Mouse (Mus musculus): ENCODE data around the gene Syne4. TPM values are rescaled to one million over a fixed set of nuclear protein-coding genes. Genes with fewer than 3 reads are reported as not detected.
A peak's percentile ranks its signal among the peaks of the same experiment; 100 is the strongest.

Gene Syne4
- total and polyA plus RNA-seq, 3 experiments = 2.1 to 4.0 (median 2.6) TPM

GRCm38 (mm10) chr7:30331887-30332286 lies 17.3 kb downstream of the Syne4 start:
- no peaks in the 10 kb centered on the region for H3K36me3 ChIP-seq (replicated peaks)
- peaks cover 38% of the 10 kb centered on the region for H3K27me3 ChIP-seq (ENCODE audit: insufficient read depth, low read length)
- no peak overlapping the region for H3K4me3 ChIP-seq (ENCODE audit: low read depth, low read length)
- DNase-seq (ENCODE audit: low spot score) = peak; percentile 54
- ATAC-seq (ENCODE audit: extremely low read depth, insufficient number of reproducible peaks, low FRiP score, poor library complexity, severe bottlenecking) = 0 out of 2 replicates have a peak, but pooled peaks have one; percentile 15
- peak; percentile 75 for TF ChIP-seq CTCF (IDR thresholded peaks at IDR 0.05; ENCODE audit: low read depth, low read length)
- no peak for TF ChIP-seq TAL1 (conservative IDR thresholded peaks at IDR 0.05; ENCODE audit: low read depth, low read length)
- no peak for TF ChIP-seq GATA1 (IDR thresholded peaks at IDR 0.05; ENCODE audit: borderline replicate concordance, low read length)
- H3K9me3 ChIP-seq (replicated peaks) = no peaks in the 10 kb centered on the region
- peaks cover 14% of the 10 kb centered on the region for H3K4me1 ChIP-seq (ENCODE audit: insufficient read depth, low read depth, low read length)

DNA sequence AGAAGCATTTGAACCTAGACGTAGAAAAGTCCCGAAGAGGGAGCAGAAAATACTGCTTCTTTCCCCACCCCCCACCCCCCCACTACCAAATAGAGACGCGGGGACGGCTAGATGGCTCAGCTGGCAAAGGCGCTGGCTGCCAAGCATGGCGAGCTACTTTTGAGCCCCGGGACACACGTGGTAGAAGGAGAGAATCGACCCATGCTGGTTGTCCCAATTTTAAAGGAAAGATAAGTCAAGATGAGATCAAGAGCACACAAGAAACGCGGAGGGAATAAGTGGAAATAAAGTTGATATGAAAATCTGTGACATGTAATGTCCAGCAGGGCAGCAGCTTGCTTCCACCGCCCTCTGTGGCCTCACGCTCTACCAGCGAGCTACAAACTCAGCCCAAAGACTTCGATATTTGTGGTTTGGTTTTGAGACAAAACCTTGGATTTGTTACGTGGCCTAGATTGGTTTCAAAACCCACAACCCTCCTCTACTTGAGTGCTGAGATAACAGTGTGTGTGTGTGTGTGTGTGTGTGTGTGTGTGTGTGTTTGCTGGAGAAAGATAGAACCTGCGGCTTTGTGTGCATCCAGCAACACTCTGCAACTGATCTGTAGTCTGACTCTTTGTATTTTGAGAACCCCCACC lies 18.1 kb downstream of the Syne4 start:
- no peak for ATAC-seq (ENCODE audit: extremely low read depth, insufficient number of reproducible peaks, low FRiP score, poor library complexity, severe bottlenecking)
- Histone ChIP-seq H3K4me3 (ENCODE audit: low read depth, low read length) (no peak overlapping the region), H3K4me1 (ENCODE audit: insufficient read depth, low read depth, low read length) (peaks cover 11% of the 10 kb centered on the region), H3K27me3 (ENCODE audit: insufficient read depth, low read length) (peaks cover 30% of the 10 kb centered on the region), H3K9me3 (replicated peaks) (no peaks in the 10 kb centered on the region), H3K36me3 (replicated peaks) (no peaks in the 10 kb centered on the region)
- TF ChIP-seq GATA2 (IDR thresholded peaks at IDR 0.05; ENCODE audit: borderline replicate concordance, low read depth, low read length) (no peak), POLR2AphosphoS5 (IDR thresholded peaks at IDR 0.05; ENCODE audit: insufficient replicate concordance, low read depth, low read length) (no peak), GATA1 (IDR thresholded peaks at IDR 0.05; ENCODE audit: borderline replicate concordance, low read length) (no peak), TAL1 (conservative IDR thresholded peaks at IDR 0.05; ENCODE audit: low read depth, low read length) (no peak), CTCF (IDR thresholded peaks at IDR 0.05; ENCODE audit: low read depth, low read length) (no peak)
- DNase-seq (ENCODE audit: low spot score) = no peak

GRCm38 (mm10) chr7:30333436-30333835 lies 18.8 kb downstream of the Syne4 start:
- no peaks in the 10 kb centered on the region for H3K9me3 ChIP-seq (replicated peaks)
- ATAC-seq (ENCODE audit: extremely low read depth, insufficient number of reproducible peaks, low FRiP score, poor library complexity, severe bottlenecking) (no peak), DNase-seq (ENCODE audit: low spot score) (peak; percentile 46)
- no peak overlapping the region for H3K4me3 ChIP-seq (ENCODE audit: low read depth, low read length)
- peaks cover 29% of the 10 kb centered on the region for H3K27me3 ChIP-seq (ENCODE audit: insufficient read depth, low read length)
- H3K36me3 ChIP-seq (replicated peaks) = no peaks in the 10 kb centered on the region
- peaks cover 11% of the 10 kb centered on the region for H3K4me1 ChIP-seq (ENCODE audit: insufficient read depth, low read depth, low read length)
- no peak for TF ChIP-seq GATA1 (IDR thresholded peaks at IDR 0.05; ENCODE audit: borderline replicate concordance, low read length)
- no peak for TF ChIP-seq TAL1 (conservative IDR thresholded peaks at IDR 0.05; ENCODE audit: low read depth, low read length)
- no peak for TF ChIP-seq POLR2AphosphoS5 (IDR thresholded peaks at IDR 0.05; ENCODE audit: insufficient replicate concordance, low read depth, low read length)
- no peak for TF ChIP-seq CTCF (IDR thresholded peaks at IDR 0.05; ENCODE audit: low read depth, low read length)
- no peak for TF ChIP-seq GATA2 (IDR thresholded peaks at IDR 0.05; ENCODE audit: borderline replicate concordance, low read depth, low read length)

DNA sequence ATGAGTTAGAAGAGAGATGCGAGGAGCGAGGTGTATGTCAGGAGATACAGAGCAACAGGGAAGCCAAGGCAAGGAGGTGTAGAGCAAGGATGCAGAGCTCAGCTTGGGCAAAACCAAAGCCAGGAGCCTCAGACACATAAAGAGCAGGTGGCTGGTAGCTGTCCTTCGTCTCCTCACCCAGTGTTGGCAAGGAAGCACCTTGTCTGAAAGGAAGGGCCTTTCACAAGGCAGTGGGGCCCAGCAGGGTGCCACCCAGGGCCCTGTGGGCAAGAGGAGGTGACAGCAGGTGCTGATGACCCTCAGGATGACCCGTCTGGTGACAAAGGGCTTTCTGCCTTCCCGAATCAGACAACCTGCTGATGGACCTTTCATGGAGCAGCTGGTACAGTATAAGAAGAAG lies 20.0 kb downstream of the Syne4 start:
- Histone ChIP-seq H3K4me1 (ENCODE audit: insufficient read depth, low read depth, low read length) (peaks cover 11% of the 10 kb centered on the region), H3K36me3 (replicated peaks) (no peaks in the 10 kb centered on the region), H3K27me3 (ENCODE audit: insufficient read depth, low read length) (peaks cover 30% of the 10 kb centered on the region), H3K4me3 (ENCODE audit: low read depth, low read length) (no peak overlapping the region), H3K9me3 (replicated peaks) (no peaks in the 10 kb centered on the region)
- ATAC-seq (ENCODE audit: extremely low read depth, insufficient number of reproducible peaks, low FRiP score, poor library complexity, severe bottlenecking) = no peak
- TF ChIP-seq POLR2AphosphoS5 (IDR thresholded peaks at IDR 0.05; ENCODE audit: insufficient replicate concordance, low read depth, low read length) (no peak), TAL1 (conservative IDR thresholded peaks at IDR 0.05; ENCODE audit: low read depth, low read length) (no peak), GATA1 (IDR thresholded peaks at IDR 0.05; ENCODE audit: borderline replicate concordance, low read length) (no peak), GATA2 (IDR thresholded peaks at IDR 0.05; ENCODE audit: borderline replicate concordance, low read depth, low read length) (no peak), CTCF (IDR thresholded peaks at IDR 0.05; ENCODE audit: low read depth, low read length) (no peak)
- no peak for DNase-seq (ENCODE audit: low spot score)

DNA sequence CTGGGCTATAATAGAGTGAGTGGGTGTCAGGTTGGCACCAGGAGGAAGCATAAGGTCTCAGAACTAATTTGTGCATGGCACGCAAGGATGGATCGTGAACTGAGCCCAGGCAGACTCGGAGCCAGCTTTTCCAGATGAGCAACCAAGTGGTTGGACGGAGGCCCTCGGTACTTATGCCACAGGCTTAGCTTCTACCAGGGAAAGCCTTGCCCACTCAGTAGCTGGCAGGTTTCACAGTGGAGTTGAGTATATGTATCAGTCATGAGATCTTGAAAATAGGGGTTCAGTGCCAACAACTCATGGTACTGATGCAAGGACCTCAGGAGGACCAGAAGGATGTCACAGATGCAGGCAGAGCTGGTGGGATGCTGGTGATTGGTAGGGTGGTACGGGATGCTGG lies 21.1 kb downstream of the Syne4 start:
- Histone ChIP-seq H3K9me3 (replicated peaks) (no peaks in the 10 kb centered on the region), H3K4me3 (ENCODE audit: low read depth, low read length) (no peak overlapping the region), H3K4me1 (ENCODE audit: insufficient read depth, low read depth, low read length) (peaks cover 11% of the 10 kb centered on the region), H3K36me3 (replicated peaks) (no peaks in the 10 kb centered on the region), H3K27me3 (ENCODE audit: insufficient read depth, low read length) (peaks cover 29% of the 10 kb centered on the region)
- TF ChIP-seq GATA1 (IDR thresholded peaks at IDR 0.05; ENCODE audit: borderline replicate concordance, low read length) (no peak), POLR2AphosphoS5 (IDR thresholded peaks at IDR 0.05; ENCODE audit: insufficient replicate concordance, low read depth, low read length) (no peak), GATA2 (IDR thresholded peaks at IDR 0.05; ENCODE audit: borderline replicate concordance, low read depth, low read length) (no peak), TAL1 (conservative IDR thresholded peaks at IDR 0.05; ENCODE audit: low read depth, low read length) (no peak), CTCF (IDR thresholded peaks at IDR 0.05; ENCODE audit: low read depth, low read length) (no peak)
- no peak for ATAC-seq (ENCODE audit: extremely low read depth, insufficient number of reproducible peaks, low FRiP score, poor library complexity, severe bottlenecking)
- no peak for DNase-seq (ENCODE audit: low spot score)

DNA sequence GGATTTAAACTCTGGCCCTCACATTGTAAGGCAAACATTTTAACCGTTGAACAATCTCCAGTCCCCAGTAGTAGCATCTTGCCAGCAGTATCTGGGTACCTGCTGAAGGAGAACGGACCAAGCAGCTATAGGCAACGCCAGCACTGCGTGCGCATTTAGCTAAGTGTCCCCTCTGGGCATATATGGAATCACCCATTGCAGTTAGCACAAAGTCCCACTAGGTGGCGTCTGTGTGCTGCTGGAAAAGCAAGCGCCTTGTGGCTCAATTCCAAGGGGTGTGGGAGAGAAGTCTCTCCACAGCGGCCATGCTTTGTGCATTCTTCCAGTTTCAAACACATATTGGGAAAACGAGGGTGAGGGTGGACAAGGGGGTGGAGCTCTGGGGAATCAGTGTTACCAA lies 21.8 kb downstream of the Syne4 start:
- no peak for ATAC-seq (ENCODE audit: extremely low read depth, insufficient number of reproducible peaks, low FRiP score, poor library complexity, severe bottlenecking)
- Histone ChIP-seq H3K36me3 (replicated peaks) (no peaks in the 10 kb centered on the region), H3K4me1 (ENCODE audit: insufficient read depth, low read depth, low read length) (peaks cover 11% of the 10 kb centered on the region), H3K4me3 (ENCODE audit: low read depth, low read length) (no peak overlapping the region), H3K9me3 (replicated peaks) (no peaks in the 10 kb centered on the region), H3K27me3 (ENCODE audit: insufficient read depth, low read length) (peaks cover 30% of the 10 kb centered on the region)
- DNase-seq (ENCODE audit: low spot score) = no peak
- peak; percentile 90 for TF ChIP-seq CTCF (IDR thresholded peaks at IDR 0.05; ENCODE audit: low read depth, low read length)
- TF ChIP-seq TAL1 (conservative IDR thresholded peaks at IDR 0.05; ENCODE audit: low read depth, low read length) = no peak
- no peak for TF ChIP-seq GATA2 (IDR thresholded peaks at IDR 0.05; ENCODE audit: borderline replicate concordance, low read depth, low read length)
- no peak for TF ChIP-seq GATA1 (IDR thresholded peaks at IDR 0.05; ENCODE audit: borderline replicate concordance, low read length)
- TF ChIP-seq POLR2AphosphoS5 (IDR thresholded peaks at IDR 0.05; ENCODE audit: insufficient replicate concordance, low read depth, low read length) = no peak

All from G1E (cell line).